Mouse (Mus musculus) cerebellum, adult 8-10 months (tissue): ENCODE results near the gene Brsk2.
A peak's percentile ranks its signal among the peaks of the same experiment; 100 is the strongest.
"Not testable (repeated sequence)": the region's sequence is repeated elsewhere in the genome, so short reads cannot be mapped to it uniquely, and the experiment has no call there.

Experiments
- DNase-seq: peaks from one replicate; pipeline ENCODE4 v3.0.0; 2022

Brsk2 gene

DNA sequence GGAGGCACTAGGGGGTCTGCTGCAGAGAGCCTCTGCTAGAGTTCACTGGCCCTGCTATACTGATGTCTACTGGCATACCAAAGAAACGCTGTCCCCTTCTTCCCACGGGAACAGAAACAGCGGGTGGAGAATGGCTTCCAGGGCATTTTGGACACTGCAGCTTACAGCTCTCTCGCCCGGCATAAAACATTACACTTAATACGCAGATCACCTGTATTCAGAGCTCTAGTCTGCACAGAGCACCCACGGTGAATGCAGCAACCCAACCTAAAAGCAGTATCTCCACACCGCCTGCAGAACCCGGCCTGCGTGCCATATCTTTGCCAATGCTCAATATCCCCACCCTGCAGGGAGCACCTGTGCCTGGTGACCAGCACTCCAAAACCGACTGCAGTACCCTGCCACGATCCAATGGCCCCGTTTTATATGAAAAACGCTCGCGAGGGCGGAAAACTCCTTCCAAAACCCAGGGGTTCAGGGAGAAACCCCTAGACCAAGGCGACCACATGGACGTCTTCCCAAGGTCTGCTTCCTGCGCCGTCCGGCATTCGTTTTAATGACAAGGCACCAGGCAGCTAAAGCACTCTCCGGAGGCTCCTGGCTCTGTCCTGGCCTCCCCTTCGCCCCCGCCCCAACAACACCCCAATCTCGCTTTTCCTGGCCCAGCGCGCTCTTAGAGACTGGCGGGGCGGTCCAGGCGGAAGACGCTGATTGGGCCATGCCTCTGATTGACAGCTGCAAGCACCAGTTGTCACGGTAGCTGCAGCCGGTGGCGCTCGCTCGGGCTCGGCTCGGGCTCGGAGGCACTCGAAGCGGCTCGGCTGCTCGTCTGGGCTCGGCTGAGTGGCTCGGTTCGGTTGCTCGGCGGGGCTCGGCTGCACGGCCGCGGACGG lies at the start of gene Brsk2:
Gene Brsk2, plus strand, starts transcription at position 846 of the 893 bp plus-strand sequence.
- peak; percentile 97 for DNase-seq

DNA sequence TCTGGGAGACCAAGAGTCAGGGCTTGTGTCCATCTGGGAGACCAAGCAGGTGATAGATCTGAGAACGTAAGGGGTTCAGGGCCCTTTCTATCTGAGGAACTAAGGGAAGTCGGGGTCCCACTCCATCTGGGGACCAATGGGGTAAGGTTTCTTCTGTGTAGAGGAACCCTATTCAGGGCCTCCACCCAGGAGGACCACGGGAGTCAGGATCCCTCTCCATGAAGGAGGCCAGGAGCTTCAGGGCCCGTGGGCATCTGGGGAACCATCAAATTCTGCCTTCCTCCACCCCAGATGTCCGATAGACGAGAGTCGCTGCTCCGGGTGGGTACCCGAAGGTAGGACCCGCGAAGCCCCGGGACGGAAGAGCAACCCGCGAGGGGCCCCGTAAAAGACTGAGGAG lies 47.7 kb upstream of the Brsk2 start:
- DNase-seq = no peak

GRCm38 (mm10) chr7:141902269-141902729 lies 47.3 kb upstream of the Brsk2 start:
- peak; percentile 100 for DNase-seq

DNA sequence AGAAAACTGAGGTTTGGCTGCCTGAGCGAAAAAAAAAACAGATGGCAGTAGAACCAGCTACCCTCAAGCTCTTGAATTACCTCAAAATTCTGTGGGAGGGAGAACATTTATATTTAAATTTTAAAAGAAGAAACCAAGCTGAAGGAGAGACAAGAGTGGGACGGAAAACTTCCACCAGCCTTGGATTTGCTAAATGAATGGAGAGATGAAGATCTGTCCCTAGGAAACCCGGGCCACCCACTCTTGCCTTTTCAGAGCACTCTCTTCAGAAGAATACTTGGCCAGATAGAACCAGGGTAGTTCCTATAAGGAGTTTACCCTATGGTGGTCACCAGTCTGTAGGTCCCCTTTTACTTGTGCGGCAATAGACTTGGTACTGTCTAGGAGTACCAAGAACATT lies 46.8 kb upstream of the Brsk2 start:
- DNase-seq = no peak

DNA sequence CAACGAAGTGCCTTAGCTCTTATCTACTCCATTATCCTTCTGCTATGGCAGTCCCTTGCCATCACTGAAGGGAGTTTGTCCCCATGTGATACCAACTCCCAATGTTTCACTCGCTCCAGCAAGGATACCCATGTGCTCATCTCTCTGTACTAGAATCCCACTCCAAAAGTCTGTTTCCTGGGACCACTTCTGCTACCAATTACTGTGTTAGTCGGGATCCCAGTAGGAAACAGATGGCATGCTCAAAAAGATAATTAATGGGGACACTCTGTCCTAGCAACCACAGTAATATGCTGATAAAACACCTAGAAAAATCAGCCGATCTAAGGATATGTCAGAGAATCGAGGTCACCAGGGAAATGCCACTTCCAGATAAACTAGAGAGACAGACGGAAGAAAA lies 41.0 kb upstream of the Brsk2 start:
- DNase-seq = no peak

- DNase-seq = no peak
Measured at GRCm38 (mm10) chr7:141911305-141911704, 38.2 kb upstream of the Brsk2 start.

- no peak for DNase-seq
Measured at GRCm38 (mm10) chr7:141918407-141918806, 31.1 kb upstream of the Brsk2 start, which contains the start of gene Tollip. Gene Tollip, minus strand, starts transcription at chr7:141918507.

- DNase-seq = not testable (repeated sequence)
Measured at GRCm38 (mm10) chr7:141924121-141924520, 25.4 kb upstream of the Brsk2 start.

GRCm38 (mm10) chr7:141924917-141925316 lies 24.6 kb upstream of the Brsk2 start:
- peak; percentile 80 for DNase-seq

DNA sequence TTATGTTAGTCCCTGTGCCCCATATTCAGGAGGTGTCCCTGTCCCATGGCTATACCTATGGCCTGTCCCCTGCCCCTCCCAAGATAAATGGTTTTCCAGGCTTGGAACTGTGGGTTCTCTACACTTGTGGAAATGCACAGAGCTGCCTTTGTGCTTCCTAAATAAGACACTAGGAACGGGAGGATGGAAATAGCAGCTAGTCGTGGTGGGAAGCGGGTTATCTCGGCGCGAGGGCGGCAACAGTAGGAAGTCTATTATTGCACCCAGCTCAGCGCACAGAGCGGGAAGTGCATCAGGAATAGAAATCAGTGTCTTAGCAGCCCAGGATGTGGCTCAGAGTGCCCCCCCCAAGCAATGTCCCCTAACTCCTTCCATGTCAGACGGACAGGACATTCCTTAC lies 20.9 kb upstream of the Brsk2 start:
- no peak for DNase-seq

- DNase-seq = no peak
Measured at GRCm38 (mm10) chr7:141934128-141934898, 15.2 kb upstream of the Brsk2 start.

- no peak for DNase-seq
Measured at GRCm38 (mm10) chr7:141934951-141935350, 14.6 kb upstream of the Brsk2 start.

DNA sequence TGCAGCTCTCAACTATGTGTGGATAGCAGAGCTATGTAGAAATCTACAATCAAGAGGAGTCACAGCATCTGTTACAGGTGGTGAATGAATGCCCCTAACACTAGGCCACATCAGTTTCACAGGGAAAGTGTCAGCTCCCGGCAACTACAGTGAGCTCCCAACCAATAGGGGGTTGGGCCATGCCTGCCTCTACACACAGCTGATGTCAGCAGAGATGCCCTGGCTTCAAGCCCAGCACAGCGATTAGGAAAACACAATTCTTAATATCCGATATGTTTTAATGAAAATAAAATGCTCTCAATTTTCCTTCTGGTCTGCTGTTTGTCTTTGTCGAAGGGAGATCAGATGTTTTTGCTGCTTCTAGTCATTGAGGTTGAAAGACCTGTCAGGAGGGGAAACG lies 6.1 kb upstream of the Brsk2 start:
- DNase-seq = no peak

DNA sequence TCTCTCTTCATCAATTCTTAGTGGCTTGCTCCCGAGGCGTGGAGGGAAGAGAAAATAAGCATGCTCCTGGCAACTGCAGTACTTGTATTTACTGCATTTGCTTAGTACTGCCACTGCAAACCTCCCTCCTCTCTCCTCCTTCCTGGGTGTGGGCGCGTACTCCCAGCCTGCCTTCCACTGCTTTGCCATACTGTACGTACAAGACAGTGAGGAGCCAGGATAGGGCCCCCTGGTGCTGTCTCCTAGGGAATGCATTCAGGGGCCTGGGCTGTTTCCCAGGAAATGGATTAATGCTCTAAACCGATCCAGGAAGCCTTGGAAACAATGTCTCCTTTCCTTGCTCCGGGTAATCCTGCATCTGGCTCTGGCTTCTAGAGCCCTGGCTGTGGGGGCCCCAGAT lies 3.6 kb upstream of the Brsk2 start:
- peak; percentile 24 for DNase-seq

GRCm38 (mm10) chr7:141947512-141947911 lies 2.0 kb upstream of the Brsk2 start:
- DNase-seq = no peak

DNA sequence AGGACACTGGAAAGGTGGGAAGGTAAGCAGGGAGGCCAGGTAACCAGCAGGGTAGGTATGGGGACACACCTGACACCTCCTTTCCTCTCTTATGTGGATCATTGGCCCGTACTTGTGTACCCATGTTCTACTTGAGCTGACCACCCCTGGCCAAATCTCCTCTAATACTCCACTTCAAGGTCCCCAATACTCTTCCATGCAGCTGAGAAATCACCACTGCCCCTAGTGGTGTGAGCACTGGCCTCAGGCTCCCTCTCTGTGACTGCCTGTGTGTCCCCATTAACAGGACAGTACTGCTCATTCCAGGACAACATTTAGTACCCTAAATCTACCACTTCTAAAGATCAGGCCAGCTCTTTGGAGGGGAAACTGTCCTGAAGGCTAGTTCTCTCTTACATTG lies 1.5 kb upstream of the Brsk2 start:
- DNase-seq = no peak

DNA sequence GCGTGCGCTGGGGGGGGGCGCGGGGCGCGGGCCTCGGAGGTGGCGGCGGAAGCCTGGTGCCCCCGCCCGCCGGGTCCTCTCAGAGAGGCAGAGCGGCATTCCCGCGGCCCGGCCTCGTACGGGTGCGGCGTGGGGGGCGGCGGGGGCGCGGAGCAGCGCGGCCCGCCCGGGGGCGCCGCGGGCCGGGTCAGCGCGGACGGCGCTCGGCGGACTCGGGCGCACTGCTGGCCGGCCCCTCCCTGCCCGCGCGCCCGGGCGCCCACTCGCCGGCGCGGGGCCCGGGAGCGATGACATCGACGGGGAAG lies 200 bp downstream of the Brsk2 start:
- no peak for DNase-seq

GRCm38 (mm10) chr7:141950104-141951013 lies 808 bp downstream of the Brsk2 start:
- peak; percentile 68 for DNase-seq

DNA sequence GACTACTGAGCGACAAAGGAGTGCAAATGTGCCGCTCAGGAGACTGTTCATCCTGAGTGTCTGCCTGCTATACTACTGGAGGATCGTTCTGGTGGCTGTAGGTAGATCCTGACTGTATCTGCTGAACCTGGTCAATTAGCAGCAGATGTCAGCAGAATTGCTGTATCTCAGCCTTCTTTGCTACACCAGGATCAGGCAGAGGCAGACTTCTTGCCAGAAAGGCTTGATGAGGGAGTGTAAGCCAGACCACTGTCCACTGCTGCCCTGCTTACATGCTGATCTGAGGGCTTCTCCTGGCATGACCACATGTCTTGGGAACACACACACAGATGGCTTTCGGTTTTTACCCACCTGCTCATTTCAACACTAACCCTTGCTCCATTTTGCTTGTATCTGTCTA lies 2.3 kb downstream of the Brsk2 start:
- DNase-seq = peak; percentile 36

DNA sequence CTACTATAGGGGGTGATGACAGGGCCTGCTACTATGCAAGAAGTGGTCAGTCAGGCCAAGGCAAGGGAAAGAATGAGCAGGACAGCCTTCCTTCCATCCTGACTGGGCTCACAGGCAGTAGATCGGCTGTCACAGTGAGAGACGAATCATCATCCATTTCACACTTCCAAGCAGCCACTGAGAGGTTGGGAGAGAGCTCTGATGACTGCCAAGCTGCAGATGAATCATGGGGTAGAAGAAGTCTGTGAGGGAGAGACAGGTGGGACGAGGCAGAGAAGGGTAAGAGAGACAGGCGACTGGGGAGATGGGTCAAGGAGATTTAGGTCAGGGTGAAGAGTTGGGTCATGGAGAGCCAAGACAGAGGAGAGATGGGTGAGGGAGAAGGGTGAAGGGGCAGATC lies 3.4 kb downstream of the Brsk2 start:
- DNase-seq = peak; percentile 45

- DNase-seq = peak; percentile 41
Measured at GRCm38 (mm10) chr7:141953616-141954015, 4.1 kb downstream of the Brsk2 start.

GRCm38 (mm10) chr7:141955565-141956173 lies 6.1 kb downstream of the Brsk2 start:
- DNase-seq = peak; percentile 40
